Mouse (Mus musculus): ENCODE data around the gene 9130019O22Rik.

DNA sequence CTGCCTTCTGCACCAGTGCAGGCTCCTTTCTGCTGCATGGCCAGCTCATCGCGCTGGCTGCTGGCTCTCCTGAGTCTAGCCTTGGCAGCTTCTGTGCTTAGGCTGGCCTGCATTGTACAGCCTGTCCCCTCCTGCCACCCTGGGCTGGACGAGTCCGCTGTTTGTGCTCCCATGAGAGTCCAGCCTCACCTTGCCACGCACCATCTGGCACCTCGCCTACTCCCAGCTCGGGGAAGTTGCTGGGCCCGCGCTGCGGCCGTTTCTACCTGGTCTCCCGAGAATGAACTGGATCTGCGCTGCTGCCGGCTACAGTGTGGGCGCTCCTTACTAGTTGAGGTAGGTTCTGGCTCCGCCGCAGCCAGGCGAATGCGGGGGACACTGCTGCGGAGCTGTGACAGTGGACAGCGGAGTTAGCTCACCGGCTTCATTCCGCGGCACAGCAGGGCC lies 23.5 kb downstream of the 9130019O22Rik start:
- TF ChIP-seq CTCF (IDR thresholded peaks at IDR 0.05; ENCODE audit: insufficient read depth, low read length) (no peak), POLR2A (IDR thresholded peaks at IDR 0.05; ENCODE audit: borderline replicate concordance, extremely low read depth, low read depth, low read length) (no peak)
